Mouse (Mus musculus) subcutaneous adipose tissue, adult 2 months (tissue): ENCODE data around the gene Dmtf1. TPM values are rescaled to one million over a fixed set of nuclear protein-coding genes. Genes with fewer than 3 reads are reported as not detected.

Experiments
- polyA plus RNA-seq: library from polyadenylated mRNA; depleted of rRNA; stranded (reverse); fragments of >200 nt; gene quantifications from 2 replicates; pipeline ENCODE4 v1.2.3, GENCODE M21; 2012; ENCODE audit warnings: low replicate concordance; rRNA removed

Dmtf1 gene
- polyA plus RNA-seq = 15.6 and 20.8 TPM in 2 replicates

DNA sequence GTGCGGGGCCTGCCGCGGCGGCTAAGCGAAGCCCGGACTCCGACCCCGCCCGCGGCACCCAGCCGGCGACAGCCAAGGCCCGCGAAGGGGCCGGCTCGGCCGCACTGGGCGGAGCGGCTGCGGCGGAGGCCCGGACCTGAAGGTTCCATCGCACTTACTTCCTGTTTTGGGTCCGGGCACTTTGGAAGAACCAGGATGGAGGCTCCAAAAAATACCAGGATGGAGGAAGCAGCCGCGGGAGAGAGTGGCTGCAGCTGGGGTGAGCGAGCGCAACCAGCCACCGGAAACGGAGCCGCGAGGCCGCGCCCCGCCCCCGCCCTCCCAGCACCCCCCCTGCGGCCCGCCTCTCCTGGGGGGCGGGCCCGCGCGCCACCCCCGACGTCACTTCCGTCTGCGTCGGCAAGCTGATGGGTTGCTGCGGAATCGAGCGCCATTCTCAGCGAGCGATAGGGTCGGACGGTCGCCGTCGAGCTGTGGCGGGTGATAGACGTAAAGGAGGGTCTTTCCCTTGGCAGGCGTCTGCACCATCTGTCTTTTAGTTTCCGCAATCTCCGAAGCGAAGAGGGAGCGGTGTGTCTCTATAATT lies at the start of gene Dmtf1:
Gene Dmtf1 (minus strand): TSS at position 321 of the 586 bp plus-strand sequence.

DNA sequence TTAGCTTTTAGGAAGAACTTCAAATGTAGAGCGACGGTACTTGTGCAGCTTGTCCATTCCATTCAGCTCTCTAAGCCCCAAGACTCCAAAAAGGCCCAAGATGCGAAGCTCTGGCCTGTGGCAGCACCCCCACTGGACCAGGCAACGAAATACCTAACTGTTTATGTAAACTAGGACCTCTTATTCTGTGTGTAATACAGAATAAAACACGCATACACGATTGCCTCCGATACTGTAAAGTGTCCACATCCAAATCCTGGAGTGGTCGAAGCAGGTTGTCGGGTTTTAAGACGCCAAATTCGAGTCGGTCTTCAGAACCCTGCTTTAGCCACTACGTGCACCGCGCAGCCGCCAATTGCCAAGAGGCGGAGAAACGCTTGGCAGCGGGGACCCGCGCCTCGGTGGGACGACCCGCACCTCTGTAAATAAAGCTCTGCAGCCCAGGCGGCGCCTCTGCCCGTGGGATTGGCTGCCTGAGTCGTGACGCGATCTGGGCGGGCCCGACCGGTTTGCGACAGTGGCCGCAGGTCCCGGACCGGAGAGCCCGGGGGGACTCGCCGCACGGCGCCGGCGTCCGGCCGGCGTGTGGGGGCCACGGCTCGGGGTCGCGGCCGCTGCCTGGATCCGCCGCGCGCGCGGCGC lies 61.2 kb downstream of the Dmtf1 start, which contains the start of gene Tmem243:
Gene Tmem243 (plus strand): TSS at position 462 of the 642 bp plus-strand sequence.

Other genes with a start within 250 kb of the Dmtf1 start
- 16.4 and 20.3 TPM in 2 replicates for gene Crot, start 164.5 kb downstream of the Dmtf1 start, polyA plus RNA-seq
- gene Tmem243, start 61.1 kb downstream of the Dmtf1 start, polyA plus RNA-seq = 37.8 and 66.8 TPM in 2 replicates
- 0.06 and 0.69 TPM in 2 replicates for gene 9330182L06Rik, start 104.3 kb upstream of the Dmtf1 start, polyA plus RNA-seq